ENCODE assay signal across 22 mouse cellular contexts in genomic region chr2:49412576-49412975, GRCm38 (mm10). TPM values are rescaled to one million over a fixed set of nuclear protein-coding genes. Genes with fewer than 3 reads are reported as not detected.
DNase-seq lines count a peak whose midpoint lies in the region; ATAC-seq and TF ChIP-seq lines count a peak whose summit lies in the region.
"Had no signal": no experiment of that assay in that cellular context is flagged by ENCODE, and none has a peak within 500 bp of the region (broad histone marks: within the 10 kb centered on the region; RNA-seq: fewer than 3 reads in every experiment).

No protein-coding gene starts in this region.

- TF ChIP-seq POLR2A in brain, embryonic 14.5 days (IDR thresholded peaks at IDR 0.05; ENCODE audit: borderline replicate concordance, extremely low read depth, insufficient read depth, insufficient read length, poor library complexity, severe bottlenecking): no peak

- H3K4me1 ChIP-seq in forebrain, postnatal 0 days (ENCODE audit: insufficient read depth): no peaks in the 10 kb centered on the region
- H3K4me1 ChIP-seq in forebrain, embryonic 15.5 days: no peaks in the 10 kb centered on the region
- H3K4me1 ChIP-seq in hindbrain, postnatal 0 days (ENCODE audit: insufficient read depth, low read length): no peaks in the 10 kb centered on the region
- H3K4me1 ChIP-seq in kidney, embryonic 14.5 days (ENCODE audit: control insufficient read depth, insufficient read depth, low read length): no peaks in the 10 kb centered on the region
- H3K4me1 ChIP-seq: embryonic facial prominence, embryonic 12.5 days; kidney, embryonic 15.5 days; midbrain, embryonic 12.5 days had no signal

- WGBS in forebrain, postnatal 0 days: 64% methylated on average over 6 of the region's 6 CpGs
- 76% methylated on average over 6 of the region's 6 CpGs for WGBS in forebrain, embryonic 15.5 days
- WGBS in hindbrain, postnatal 0 days: 44% methylated on average over 6 of the region's 6 CpGs
- 69% methylated on average over 6 of the region's 6 CpGs for WGBS in kidney, embryonic 14.5 days

- no peak overlapping the region for H3K9ac ChIP-seq in forebrain, postnatal 0 days
- no peak overlapping the region for H3K9ac ChIP-seq in forebrain, embryonic 15.5 days (replicated peaks)
- no peak overlapping the region for H3K9ac ChIP-seq in hindbrain, postnatal 0 days (replicated peaks; ENCODE audit: low read length)
- H3K9ac ChIP-seq in kidney, embryonic 14.5 days (ENCODE audit: low read depth, low read length): no peak overlapping the region
- H3K9ac ChIP-seq: embryonic facial prominence, embryonic 12.5 days; heart, embryonic 12.5 days; kidney, embryonic 15.5 days; midbrain, embryonic 12.5 days had no signal

- no peaks in the 10 kb centered on the region for H3K9me3 ChIP-seq in forebrain, postnatal 0 days (ENCODE audit: low read length)
- no peaks in the 10 kb centered on the region for H3K9me3 ChIP-seq in forebrain, embryonic 15.5 days
- no peaks in the 10 kb centered on the region for H3K9me3 ChIP-seq in hindbrain, postnatal 0 days (ENCODE audit: low read length)
- no peaks in the 10 kb centered on the region for H3K9me3 ChIP-seq in kidney, embryonic 14.5 days (ENCODE audit: control insufficient read depth, low read length)
- H3K9me3 ChIP-seq: embryonic facial prominence, embryonic 12.5 days; heart, embryonic 12.5 days; kidney, embryonic 15.5 days; midbrain, embryonic 12.5 days had no signal

- no peak overlapping the region for H3K4me3 ChIP-seq in forebrain, postnatal 0 days (ENCODE audit: low read depth, low read length)
- H3K4me3 ChIP-seq in forebrain, embryonic 15.5 days: no peak overlapping the region
- H3K4me3 ChIP-seq in hindbrain, postnatal 0 days (ENCODE audit: low read length): no peak overlapping the region
- H3K4me3 ChIP-seq in kidney, embryonic 14.5 days (ENCODE audit: low read length): no peak overlapping the region
- H3K4me3 ChIP-seq: embryonic facial prominence, embryonic 12.5 days; heart, embryonic 12.5 days; kidney, embryonic 15.5 days; midbrain, embryonic 12.5 days had no signal

- DNase-seq in forebrain, postnatal 0 days: peak; percentile 26
- DNase-seq in ES-CJ7 (ENCODE audit: low read depth, low spot score): peak; percentile 33
- DNase-seq in brain, embryonic 14.5 days (ENCODE audit: low read depth): peak; percentile 21
- DNase-seq in hindbrain, postnatal 0 days (ENCODE audit: low spot score): peak; percentile 32
- DNase-seq: adrenal gland, adult 2 months; cerebellum, adult 2 months; cerebellum, postnatal 25 days; gastrocnemius, postnatal 14 days; heart, adult 11 months; heart, postnatal 10 days; kidney, postnatal 4 days; right cerebral cortex, postnatal 14 days had no signal

- ATAC-seq in forebrain, postnatal 0 days: peak; percentile 75
- ATAC-seq in forebrain, embryonic 15.5 days (replicated peaks): no peak
- ATAC-seq in hindbrain, postnatal 0 days: peak; percentile 66
- ATAC-seq in monocyte, adult 5-6 weeks (replicated peaks; ENCODE audit: insufficient number of reproducible peaks, low FRiP score, low TSS enrichment, poor library complexity, severe bottlenecking): no peak
- ATAC-seq in kidney, embryonic 14.5 days (ENCODE audit: low FRiP score, low TSS enrichment): no peak
- ATAC-seq in megakaryocyte progenitor cell, adult 5-6 weeks (replicated peaks; ENCODE audit: poor library complexity): no peak
- ATAC-seq: intestine, postnatal 0 days; lung, postnatal 0 days had no signal

- no peak overlapping the region for H3K4me2 ChIP-seq in forebrain, postnatal 0 days (ENCODE audit: low read depth)
- H3K4me2 ChIP-seq in forebrain, embryonic 15.5 days (replicated peaks): no peak overlapping the region
- no peak overlapping the region for H3K4me2 ChIP-seq in hindbrain, postnatal 0 days (ENCODE audit: low read depth, low read length)
- no peak overlapping the region for H3K4me2 ChIP-seq in kidney, embryonic 14.5 days (replicated peaks; ENCODE audit: low read depth, low read length)
- H3K4me2 ChIP-seq: embryonic facial prominence, embryonic 12.5 days; heart, embryonic 12.5 days; kidney, embryonic 15.5 days; midbrain, embryonic 12.5 days had no signal

- H3K36me3 ChIP-seq in forebrain, postnatal 0 days (ENCODE audit: insufficient read depth): no peaks in the 10 kb centered on the region
- H3K36me3 ChIP-seq in forebrain, embryonic 15.5 days: no peaks in the 10 kb centered on the region
- no peaks in the 10 kb centered on the region for H3K36me3 ChIP-seq in hindbrain, postnatal 0 days (ENCODE audit: insufficient read depth, low read length)
- no peaks in the 10 kb centered on the region for H3K36me3 ChIP-seq in kidney, embryonic 14.5 days (ENCODE audit: control insufficient read depth, insufficient read depth, low read length)
- H3K36me3 ChIP-seq: embryonic facial prominence, embryonic 12.5 days; heart, embryonic 12.5 days; kidney, embryonic 15.5 days; midbrain, embryonic 12.5 days had no signal

- no peaks in the 10 kb centered on the region for H3K27me3 ChIP-seq in forebrain, postnatal 0 days (ENCODE audit: insufficient read depth, low read length)
- no peaks in the 10 kb centered on the region for H3K27me3 ChIP-seq in forebrain, embryonic 15.5 days
- no peaks in the 10 kb centered on the region for H3K27me3 ChIP-seq in hindbrain, postnatal 0 days (ENCODE audit: insufficient read depth, low read length)
- H3K27me3 ChIP-seq in kidney, embryonic 14.5 days (ENCODE audit: control insufficient read depth, insufficient read depth, low read length): no peaks in the 10 kb centered on the region
- H3K27me3 ChIP-seq: embryonic facial prominence, embryonic 12.5 days; heart, embryonic 12.5 days; kidney, embryonic 15.5 days; midbrain, embryonic 12.5 days had no signal

- no peak for TF ChIP-seq CTCF in forebrain, postnatal 0 days (IDR thresholded peaks at IDR 0.05; ENCODE audit: low read depth)
- TF ChIP-seq CTCF in brain, embryonic 14.5 days (IDR thresholded peaks at IDR 0.05; ENCODE audit: borderline replicate concordance, extremely low read depth, insufficient read depth, insufficient read length): no peak
- no peak for TF ChIP-seq CTCF in hindbrain, postnatal 0 days (IDR thresholded peaks at IDR 0.05; ENCODE audit: low read depth)

- no peak overlapping the region for H3K27ac ChIP-seq in forebrain, postnatal 0 days (ENCODE audit: low read depth, low read length)
- no peak overlapping the region for H3K27ac ChIP-seq in forebrain, embryonic 15.5 days (replicated peaks)
- no peak overlapping the region for H3K27ac ChIP-seq in hindbrain, postnatal 0 days
- H3K27ac ChIP-seq in kidney, embryonic 14.5 days (ENCODE audit: low read depth, low read length): no peak overlapping the region
- H3K27ac ChIP-seq: embryonic facial prominence, embryonic 12.5 days; kidney, embryonic 15.5 days; midbrain, embryonic 12.5 days had no signal

RNA-seq across cellular contexts. Expression of gene Epc2, which starts 38.7 kb away (rescaled TPM):
- 47.7 and 80.4 TPM in 2 replicates for total RNA-seq in forebrain, postnatal 0 days (2014; rRNA removed)
- polyA plus RNA-seq in forebrain, postnatal 0 days (2015; fragmentation: Nextera tagmentation; extraction: Ambion mirVana): 8.0 and 9.2 TPM in 2 replicates
- 13.2 and 15.4 TPM in 2 replicates for polyA plus RNA-seq in forebrain, embryonic 15.5 days (2015; fragmentation: Nextera tagmentation; extraction: Ambion mirVana)
- polyA plus RNA-seq in brain, embryonic 14.5 days (2012; rRNA removed): 30.2 and 40.0 TPM in 2 replicates
- total RNA-seq in hindbrain, postnatal 0 days (2014; rRNA removed): 28.6 and 30.7 TPM in 2 replicates
- 7.4 and 7.8 TPM in 2 replicates for polyA plus RNA-seq in hindbrain, postnatal 0 days (2015; fragmentation: Nextera tagmentation; extraction: Ambion mirVana)
- 69.8 to 74.7 TPM (median 71.6 TPM) in 3 replicates for total RNA-seq in monocyte, adult 5-6 weeks (2017)
- 9.0 and 12.8 TPM in 2 replicates for polyA plus RNA-seq in kidney, embryonic 14.5 days (2014; fragmentation: Nextera tagmentation; extraction: Ambion mirVana)
- 30.5 and 34.0 TPM in 2 replicates for total RNA-seq in megakaryocyte progenitor cell, adult 5-6 weeks (2015)
- 29.5 and 40.2 TPM in 2 replicates for total RNA-seq in megakaryocyte progenitor cell, adult 5-6 weeks (2017)

Comparison
In these comparisons a context has a peak if more than half of its experiments do, and no peak if none do; other contexts are left out.
1. ATAC-seq: peak in forebrain, postnatal 0 days (single experiment) and hindbrain, postnatal 0 days (single experiment); none in forebrain, embryonic 15.5 days (single experiment), monocyte, adult 5-6 weeks (single experiment), kidney, embryonic 14.5 days (single experiment) and megakaryocyte progenitor cell, adult 5-6 weeks (single experiment).
2. Peak in every context shown above with its lines, with median percentiles within 50 percentile points of each other: DNase-seq.